Mouse (Mus musculus) heart, embryonic 10.5 days (tissue): ENCODE measurements at regions not wholly inside any gene's neighbourhood (a gene's known extent, or its start where the extent isn't known, plus 50 kb on each side); places are given as distances from the start of the nearest gene placed in this dataset.
"Not testable (repeated sequence)": the region's sequence is repeated elsewhere in the genome, so short reads cannot be mapped to it uniquely, and the experiment has no call there.

Experiments
- DNase-seq: peaks from one replicate; pipeline ENCODE4 v3.0.0-alpha.2; 2017; ENCODE audit warnings: low spot score
- H3K27ac ChIP-seq: fragments of 300-500 bp; sonication (generic); 2 replicates; pipeline ENCODE4 v1.5.1; 2016; ENCODE audit warnings: mild to moderate bottlenecking
- H3K27me3 ChIP-seq: fragments of 300-500 bp; sonication (generic); 2 replicates; pipeline ENCODE4 v1.6.1; 2016; ENCODE audit warnings: mild to moderate bottlenecking; ENCODE audit not compliant: poor library complexity, insufficient read depth, severe bottlenecking
- H3K36me3 ChIP-seq: fragments of 300-500 bp; sonication (generic); 2 replicates; pipeline ENCODE4 v1.6.1; 2016; ENCODE audit warnings: mild to moderate bottlenecking, moderate library complexity
- H3K4me1 ChIP-seq: fragments of 300-500 bp; sonication (generic); 2 replicates; pipeline ENCODE4 v1.6.1; 2016; ENCODE audit warnings: mild to moderate bottlenecking
- H3K4me3 ChIP-seq: fragments of 300-500 bp; sonication (generic); 2 replicates; pipeline ENCODE4 v1.5.1; 2016; ENCODE audit warnings: mild to moderate bottlenecking, moderate library complexity
- H3K9me3 ChIP-seq: fragments of 300-500 bp; sonication (generic); 2 replicates; pipeline ENCODE4 v1.6.1; 2016; ENCODE audit warnings: mild to moderate bottlenecking, moderate library complexity
- WGBS: fragments of 180-500 bp; shearing (Covaris S2); methylation state at CpG from one replicate; pipeline ENCODE4 v1.1.7; 2016; 5-methylcytosine and 5-hydroxymethylcytosine counted together

DNA sequence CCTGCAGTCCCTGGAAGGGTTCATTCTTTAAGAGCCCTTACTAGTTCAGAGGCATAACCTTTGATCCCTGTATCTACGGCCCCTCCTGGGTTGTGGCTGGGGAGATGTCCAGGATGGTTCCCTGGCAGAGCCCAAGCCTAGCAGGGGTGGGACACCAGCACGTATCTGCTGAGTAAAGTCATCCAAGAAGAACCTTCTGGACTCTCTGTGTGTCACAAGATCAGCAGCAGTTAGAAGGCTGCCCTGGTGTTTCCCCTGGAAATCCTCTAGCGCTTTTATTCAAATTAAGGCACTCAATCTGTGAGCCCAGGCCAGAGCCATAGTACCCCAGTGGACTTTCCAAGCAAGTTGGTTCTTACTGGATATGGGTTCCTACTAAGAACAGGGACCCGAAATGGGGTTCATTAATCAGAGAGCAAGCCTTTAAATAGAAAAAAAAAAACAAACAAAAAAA lies 1342.7 kb upstream of the A1bg start:
- WGBS, result 65% methylated on average over 4 of the region's 4 CpGs
- no peak for DNase-seq

GRCm38 (mm10) chr15:62264966-62265365 lies 1342.2 kb upstream of the A1bg start:
- Histone ChIP-seq H3K4me3 (no peak overlapping the region), H3K9me3 (no peaks in the 10 kb centered on the region), H3K27ac (no peak overlapping the region), H3K4me1 (peaks cover 25% of the 10 kb centered on the region), H3K36me3 (no peaks in the 10 kb centered on the region), H3K27me3 (no peaks in the 10 kb centered on the region)
- no peak for DNase-seq
- 83% methylated on average over 1 of the region's 1 CpGs for WGBS

More for the DNA sequence above, 1342.7 kb upstream of the A1bg start:
- Histone ChIP-seq H3K9me3 (no peaks in the 10 kb centered on the region), H3K4me1 (peaks cover 25% of the 10 kb centered on the region), H3K27me3 (no peaks in the 10 kb centered on the region), H3K4me3 (no peak overlapping the region), H3K36me3 (no peaks in the 10 kb centered on the region), H3K27ac (no peak overlapping the region)

GRCm38 (mm10) chr15:62264183-62264582 lies 1341.4 kb upstream of the A1bg start:
- H3K27ac ChIP-seq, result no peak overlapping the region
- H3K4me1 ChIP-seq, result peaks cover 25% of the 10 kb centered on the region
- no peak for DNase-seq
- no peaks in the 10 kb centered on the region for H3K9me3 ChIP-seq
- H3K27me3 ChIP-seq, result no peaks in the 10 kb centered on the region
- H3K4me3 ChIP-seq, result no peak overlapping the region
- no peaks in the 10 kb centered on the region for H3K36me3 ChIP-seq
- 79% methylated on average over 1 of the region's 1 CpGs for WGBS

- H3K27ac ChIP-seq, result no peak overlapping the region
- 75% methylated on average over 5 of the region's 5 CpGs for WGBS
- no peak overlapping the region for H3K4me3 ChIP-seq
- peaks cover 32% of the 10 kb centered on the region for H3K4me1 ChIP-seq
- H3K9me3 ChIP-seq, result no peaks in the 10 kb centered on the region
- no peaks in the 10 kb centered on the region for H3K27me3 ChIP-seq
- no peak for DNase-seq
- H3K36me3 ChIP-seq, result no peaks in the 10 kb centered on the region
Observed at GRCm38 (mm10) chr15:62262487-62262886, 1339.7 kb upstream of the A1bg start.

DNA sequence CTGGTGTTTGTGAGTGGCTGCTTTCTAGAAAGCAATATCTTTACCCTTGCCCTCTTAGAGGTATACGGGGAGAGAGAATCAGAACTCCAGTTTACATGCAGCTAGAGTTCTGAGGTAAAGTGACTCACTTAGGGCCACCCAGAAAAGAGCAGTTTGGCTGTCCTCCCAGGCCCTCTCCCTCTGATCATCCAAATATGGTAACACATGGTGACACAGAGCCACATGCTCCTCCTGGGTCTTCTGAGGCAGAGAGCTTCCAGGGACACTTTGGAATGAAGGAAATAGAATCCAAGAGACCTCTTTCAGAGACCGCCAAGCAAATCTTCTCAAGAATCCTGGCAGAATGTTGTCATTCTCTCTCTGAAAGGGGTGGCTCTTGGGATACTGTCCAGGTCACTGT lies 1338.7 kb upstream of the A1bg start:
- DNase-seq, result no peak
- Histone ChIP-seq H3K9me3 (no peaks in the 10 kb centered on the region), H3K4me1 (peaks cover 33% of the 10 kb centered on the region), H3K27ac (no peak overlapping the region), H3K4me3 (no peak overlapping the region), H3K36me3 (no peaks in the 10 kb centered on the region), H3K27me3 (no peaks in the 10 kb centered on the region)
- WGBS, result 74% methylated on average over 2 of the region's 2 CpGs

DNA sequence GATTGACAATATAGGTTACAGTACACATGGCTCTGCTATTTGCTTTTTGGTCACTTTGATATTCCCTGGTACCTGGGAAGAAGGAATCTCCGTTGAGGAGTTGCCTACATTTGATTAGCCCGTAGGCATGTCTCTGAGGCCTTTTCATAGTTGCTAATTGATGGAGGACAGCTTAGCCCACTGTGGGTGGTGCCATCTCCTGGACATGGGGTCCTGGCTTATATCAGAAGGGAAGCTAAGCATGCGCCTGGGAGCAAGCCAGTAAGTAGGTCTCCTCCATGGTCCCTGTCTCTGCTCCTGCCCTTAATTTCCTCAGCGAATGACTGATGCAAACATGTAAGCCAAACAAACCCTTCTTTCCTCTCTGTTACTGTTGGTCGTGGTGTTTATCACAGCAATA lies 1335.8 kb upstream of the A1bg start:
- 65% methylated on average over 5 of the region's 5 CpGs for WGBS
- no peak overlapping the region for H3K27ac ChIP-seq
- peaks cover 29% of the 10 kb centered on the region for H3K4me1 ChIP-seq
- no peak for DNase-seq
- no peaks in the 10 kb centered on the region for H3K36me3 ChIP-seq
- no peak overlapping the region for H3K4me3 ChIP-seq
- H3K9me3 ChIP-seq, result no peaks in the 10 kb centered on the region
- no peaks in the 10 kb centered on the region for H3K27me3 ChIP-seq

- Histone ChIP-seq H3K27me3 (no peaks in the 10 kb centered on the region), H3K27ac (peak overlapping the region; percentile 36; the same call in 1 of the 2 replicates), H3K9me3 (no peaks in the 10 kb centered on the region), H3K4me3 (no peak overlapping the region), H3K4me1 (peaks cover 24% of the 10 kb centered on the region), H3K36me3 (no peaks in the 10 kb centered on the region)
- no peak for DNase-seq
- WGBS, result 51% methylated on average over 3 of the region's 3 CpGs
Observed at GRCm38 (mm10) chr15:62257955-62258354, 1335.1 kb upstream of the A1bg start.

DNA sequence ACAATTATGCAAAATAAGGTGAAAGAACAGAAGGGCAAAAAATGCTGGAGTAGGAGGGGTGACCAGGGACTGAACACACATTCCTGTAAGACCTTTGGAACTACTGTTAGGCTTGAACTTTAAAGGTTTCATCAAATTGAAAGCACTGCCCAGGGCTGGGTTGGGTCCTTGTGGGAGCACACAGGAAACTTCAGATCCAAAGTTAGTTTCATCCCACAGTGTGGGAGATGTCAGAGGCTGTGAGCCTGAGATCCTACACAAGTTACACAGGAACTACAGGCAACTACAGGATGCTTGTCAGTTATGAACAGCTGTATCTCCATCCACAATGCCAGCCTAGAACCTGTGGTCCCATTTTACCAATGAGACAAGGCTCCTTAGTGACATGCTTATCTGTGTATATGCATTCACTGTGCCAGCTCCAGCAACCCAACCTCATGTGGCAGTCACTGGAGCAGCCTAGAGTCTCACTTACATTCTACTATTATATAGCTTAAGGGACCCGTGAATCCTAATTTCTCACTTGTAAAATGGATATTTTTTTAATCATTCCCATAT lies 1334.4 kb upstream of the A1bg start:
- WGBS, result 77% methylated on average over 1 of the region's 1 CpGs
- no peaks in the 10 kb centered on the region for H3K36me3 ChIP-seq

GRCm38 (mm10) chr15:62255571-62255970 lies 1332.8 kb upstream of the A1bg start:
- DNase-seq, result no peak
- Histone ChIP-seq H3K27me3 (no peaks in the 10 kb centered on the region), H3K4me1 (peaks cover 8% of the 10 kb centered on the region), H3K27ac (no peak overlapping the region), H3K9me3 (no peaks in the 10 kb centered on the region), H3K4me3 (no peak overlapping the region), H3K36me3 (no peaks in the 10 kb centered on the region)
- WGBS, result 88% methylated on average over 5 of the region's 5 CpGs

More for the DNA sequence above, 1334.4 kb upstream of the A1bg start:
- Histone ChIP-seq H3K9me3 (no peaks in the 10 kb centered on the region), H3K4me1 (peaks cover 18% of the 10 kb centered on the region), H3K4me3 (no peak overlapping the region), H3K27me3 (no peaks in the 10 kb centered on the region), H3K27ac (no peak overlapping the region)
- DNase-seq, result no peak

DNA sequence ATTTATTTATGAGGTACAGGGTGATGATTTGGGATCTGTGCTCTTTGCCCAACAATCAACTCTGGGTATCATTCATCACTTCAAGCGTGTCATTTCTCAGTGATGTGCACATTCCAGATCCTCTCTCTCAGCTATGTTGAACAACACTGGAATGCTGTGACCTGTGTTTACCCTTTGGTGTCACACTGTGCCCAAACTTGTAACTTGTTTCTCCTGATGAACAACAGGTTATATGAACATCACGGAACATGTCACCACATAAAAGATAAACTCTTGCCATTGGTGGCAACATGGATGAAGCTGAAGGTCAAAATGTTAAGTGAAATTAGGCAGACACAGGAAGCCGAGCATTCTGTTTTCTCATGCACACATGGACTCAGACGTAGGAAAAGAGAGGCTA lies 1330.9 kb upstream of the A1bg start:
- H3K9me3 ChIP-seq, result no peaks in the 10 kb centered on the region
- no peak overlapping the region for H3K4me3 ChIP-seq
- H3K4me1 ChIP-seq, result peaks cover 8% of the 10 kb centered on the region
- no peak overlapping the region for H3K27ac ChIP-seq
- H3K27me3 ChIP-seq, result no peaks in the 10 kb centered on the region
- no peaks in the 10 kb centered on the region for H3K36me3 ChIP-seq
- 66% methylated on average over 4 of the region's 4 CpGs for WGBS
- no peak for DNase-seq

DNA sequence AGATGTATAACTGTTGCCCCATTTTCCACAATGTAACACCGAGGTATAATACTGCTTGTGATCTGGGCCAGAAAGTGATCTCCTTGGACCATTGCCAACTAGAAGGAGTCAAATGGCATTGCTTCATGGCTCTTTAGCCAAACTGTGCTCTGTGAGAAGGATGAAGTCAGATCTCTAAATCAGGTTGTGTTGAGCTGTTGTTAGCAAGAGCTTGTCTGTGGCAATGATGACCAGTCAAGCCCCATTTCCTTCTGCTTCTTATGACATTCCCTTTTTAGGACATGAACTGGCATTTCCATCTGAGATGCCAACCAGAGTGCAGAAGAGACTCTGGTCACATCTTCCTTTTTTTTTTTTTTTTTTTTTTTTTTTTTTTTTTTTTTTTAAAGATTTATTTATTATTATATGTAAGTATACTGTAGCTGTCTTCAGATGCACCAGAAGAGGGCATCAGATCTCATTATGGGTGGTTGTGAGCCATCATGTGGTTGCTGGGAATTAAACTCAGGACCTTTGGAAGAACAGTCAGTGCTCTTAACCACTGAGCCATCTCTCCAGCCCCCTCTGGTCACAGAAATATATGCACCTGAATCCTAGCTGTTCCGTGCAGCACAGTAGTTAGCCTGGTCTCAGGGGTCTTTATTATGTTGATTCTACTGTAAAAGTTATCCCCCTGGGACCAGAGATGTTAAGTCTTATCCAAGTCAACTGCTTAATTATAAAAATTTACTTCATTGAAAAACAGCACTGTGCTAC lies 1329.4 kb upstream of the A1bg start:
- 92% methylated on average over 2 of the region's 2 CpGs for WGBS
- H3K4me3 ChIP-seq, H3K4me1 ChIP-seq, H3K9me3 ChIP-seq, H3K27ac ChIP-seq, DNase-seq, H3K27me3 ChIP-seq, H3K36me3 ChIP-seq: not testable (repeated sequence)

DNA sequence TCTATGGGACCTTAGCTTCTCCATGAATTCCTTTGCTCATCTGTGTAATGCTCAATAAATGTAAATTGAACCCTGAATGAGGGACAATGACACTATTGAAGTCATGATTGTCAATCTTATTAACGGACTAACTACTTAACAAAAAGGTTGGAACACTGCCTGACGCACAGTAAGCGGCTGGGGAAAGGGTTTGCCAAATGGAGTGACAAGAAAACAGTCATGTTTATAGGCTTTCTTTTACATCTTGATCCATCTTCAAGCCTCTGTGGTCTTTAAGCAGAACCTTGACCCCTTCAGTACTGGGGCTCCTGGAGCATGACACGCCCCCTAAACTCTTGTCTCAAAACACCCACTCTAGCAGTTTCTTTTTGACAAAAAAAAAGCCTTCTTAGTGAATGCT lies 1326.6 kb upstream of the A1bg start:
- no peaks in the 10 kb centered on the region for H3K36me3 ChIP-seq
- no peak overlapping the region for H3K4me3 ChIP-seq
- no peak for DNase-seq
- no peaks in the 10 kb centered on the region for H3K9me3 ChIP-seq
- no peaks in the 10 kb centered on the region for H3K4me1 ChIP-seq
- H3K27me3 ChIP-seq, result no peaks in the 10 kb centered on the region
- H3K27ac ChIP-seq, result no peak overlapping the region
- 94% methylated on average over 4 of the region's 4 CpGs for WGBS

DNA sequence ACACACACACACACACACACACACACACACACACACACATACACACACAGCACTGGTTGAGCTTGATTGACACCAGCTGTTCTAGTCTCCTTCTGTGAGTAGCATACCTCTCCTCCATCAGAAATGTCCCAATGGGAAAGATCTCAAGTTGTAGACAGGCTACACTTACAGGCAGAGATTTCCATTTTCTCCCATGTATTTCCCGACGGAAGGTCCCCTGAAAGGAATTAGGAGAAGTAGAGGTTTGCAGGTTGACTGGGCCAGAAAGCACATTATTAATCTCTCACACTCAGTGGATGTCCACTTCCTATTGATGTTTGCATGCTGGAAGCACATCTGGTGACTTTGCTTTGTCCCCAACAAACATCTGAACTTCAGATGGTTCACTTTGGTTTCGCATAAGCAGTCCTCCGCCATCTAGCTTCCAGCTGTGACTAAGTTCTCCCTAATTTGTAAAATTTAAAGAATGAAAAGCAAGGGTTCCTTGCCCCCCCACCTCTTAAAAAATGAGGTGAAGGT lies 1323.8 kb upstream of the A1bg start:
- Histone ChIP-seq H3K27ac (no peak overlapping the region), H3K4me3 (no peak overlapping the region), H3K36me3 (0 out of 2 replicates have a peak, but pooled peaks cover 4% of the 10 kb centered on the region), H3K27me3 (no peaks in the 10 kb centered on the region), H3K4me1 (no peaks in the 10 kb centered on the region), H3K9me3 (no peaks in the 10 kb centered on the region)
- WGBS, result 87% methylated on average over 4 of the region's 4 CpGs
- DNase-seq, result no peak
